Comparison of ENCODE assay signal across 8 mouse cellular contexts in the genomic region with DNA sequence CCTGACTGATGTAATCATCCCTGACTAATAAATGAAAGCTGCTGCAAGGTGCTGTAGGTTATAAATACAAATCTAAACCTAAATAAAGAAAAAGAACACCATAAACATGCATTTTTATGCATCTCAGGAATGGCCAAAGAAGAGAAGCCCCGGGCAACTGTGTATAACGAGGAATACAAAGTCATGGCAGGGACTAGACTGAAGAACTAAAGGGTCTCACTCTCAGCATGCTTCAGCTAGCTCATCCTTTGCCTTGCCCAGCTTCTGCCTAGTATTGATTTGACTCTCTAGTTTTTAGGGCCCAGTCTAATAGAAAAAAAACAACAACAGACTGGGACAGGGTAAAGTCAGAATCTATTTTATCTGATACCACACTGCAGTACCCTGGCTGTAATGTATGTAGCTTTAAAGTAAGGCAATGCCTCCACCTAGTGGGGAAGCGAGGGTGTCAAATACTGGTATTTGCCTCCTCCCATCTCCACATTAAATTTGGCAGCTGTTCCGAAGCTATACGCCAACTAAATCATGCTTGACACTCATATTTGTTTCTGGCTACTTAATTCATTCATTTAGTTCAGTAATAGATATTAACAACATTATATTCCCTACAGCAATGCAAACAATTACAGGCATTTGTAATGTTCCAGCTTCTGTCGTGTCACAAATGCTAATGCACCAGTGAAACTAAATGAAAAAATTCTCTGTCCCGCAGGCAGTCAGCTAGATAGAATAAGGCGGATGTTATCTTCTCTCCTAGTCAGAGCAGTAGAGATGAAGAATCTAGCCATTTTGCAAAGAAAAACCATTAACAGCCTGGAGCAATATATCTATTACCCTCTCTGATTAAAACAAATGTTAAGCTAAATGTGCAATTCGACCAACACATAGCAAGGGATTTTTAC. TPM values are rescaled to one million over a fixed set of nuclear protein-coding genes. Genes with fewer than 3 reads are reported as not detected.
DNase-seq lines count a peak whose midpoint lies in the region; ATAC-seq and TF ChIP-seq lines count a peak whose summit lies in the region.

No protein-coding gene starts in this region.

- no peak overlapping the region for H3K4me3 ChIP-seq in G1E (ENCODE audit: low read depth, low read length)
- peak overlapping the region; percentile 12; the same call in 1 of the 2 replicates for H3K4me3 ChIP-seq in hindbrain, embryonic 15.5 days
- no peak overlapping the region for H3K4me3 ChIP-seq in midbrain, embryonic 13.5 days (replicated peaks)

- no peaks in the 10 kb centered on the region for H3K9me3 ChIP-seq in G1E (replicated peaks)
- H3K9me3 ChIP-seq in hindbrain, embryonic 15.5 days, result no peaks in the 10 kb centered on the region
- no peaks in the 10 kb centered on the region for H3K9me3 ChIP-seq in midbrain, embryonic 13.5 days

- TF ChIP-seq CTCF in G1E (IDR thresholded peaks at IDR 0.05; ENCODE audit: low read depth, low read length), result no peak

- peak overlapping the region; percentile 42 for H3K4me2 ChIP-seq in hindbrain, embryonic 15.5 days
- H3K4me2 ChIP-seq in midbrain, embryonic 13.5 days (replicated peaks), result no peak overlapping the region

- DNase-seq in adrenal gland, postnatal 14 days, result peak; percentile 47
- DNase-seq in adrenal gland, postnatal 25 days, result no peak
- peak; percentile 5 for DNase-seq in G1E (ENCODE audit: low spot score)
- DNase-seq in embryo, embryonic 11 days, result peak; percentile 73
- peak; percentile 59 to 70 for DNase-seq in left cerebral cortex, adult 18-20 months (ENCODE audit: low spot score in 2 of 2)
- no peak for DNase-seq in testis, postnatal 14 days (ENCODE audit: low spot score)

- H3K27ac ChIP-seq in hindbrain, embryonic 15.5 days (replicated peaks), result no peak overlapping the region
- no peak overlapping the region for H3K27ac ChIP-seq in midbrain, embryonic 13.5 days

- ATAC-seq in G1E (ENCODE audit: extremely low read depth, insufficient number of reproducible peaks, low FRiP score, poor library complexity, severe bottlenecking), result peak; percentile 69
- ATAC-seq in hindbrain, embryonic 15.5 days (ENCODE audit: low FRiP score, low read depth), result peak; percentile 91
- peak; percentile 91 for ATAC-seq in midbrain, embryonic 13.5 days

- no peaks in the 10 kb centered on the region for H3K36me3 ChIP-seq in G1E (replicated peaks)
- no peaks in the 10 kb centered on the region for H3K36me3 ChIP-seq in hindbrain, embryonic 15.5 days
- no peaks in the 10 kb centered on the region for H3K36me3 ChIP-seq in midbrain, embryonic 13.5 days

- peaks cover 2% of the 10 kb centered on the region; the same call in 1 of the 2 replicates for H3K4me1 ChIP-seq in G1E (ENCODE audit: insufficient read depth, low read depth, low read length)
- peaks cover 11% of the 10 kb centered on the region for H3K4me1 ChIP-seq in hindbrain, embryonic 15.5 days (replicated peaks)
- H3K4me1 ChIP-seq in midbrain, embryonic 13.5 days (replicated peaks), result peaks cover 8% of the 10 kb centered on the region

- no peak overlapping the region for H3K9ac ChIP-seq in hindbrain, embryonic 15.5 days
- no peak overlapping the region for H3K9ac ChIP-seq in midbrain, embryonic 13.5 days (replicated peaks)

- 37% methylated on average over 9 of the region's 9 CpGs for WGBS in hindbrain, embryonic 15.5 days
- WGBS in midbrain, embryonic 13.5 days, result 54% methylated on average over 9 of the region's 9 CpGs

- H3K27me3 ChIP-seq in G1E (ENCODE audit: insufficient read depth, low read length), result no peaks in the 10 kb centered on the region
- H3K27me3 ChIP-seq in hindbrain, embryonic 15.5 days, result no peaks in the 10 kb centered on the region
- no peaks in the 10 kb centered on the region for H3K27me3 ChIP-seq in midbrain, embryonic 13.5 days

RNA-seq across cellular contexts. Expression of a gene that starts 28.8 kb away (rescaled TPM):
- total RNA-seq in adrenal gland, postnatal 14 days (2021), result 40.6 and 40.7 TPM in 2 replicates
- 37.0 and 37.7 TPM in 2 replicates for total RNA-seq in adrenal gland, postnatal 25 days (2021)
- total RNA-seq in G1E (2014; fragmentation: Nextera tagmentation) (72.0 and 95.8 TPM in 2 replicates), G1E (2017) (27.5 and 30.5 TPM in 2 replicates)
- polyA plus RNA-seq in G1E (2012), result 4.9 and 6.2 TPM in 2 replicates
- 32.3 and 32.8 TPM in 2 replicates for polyA plus RNA-seq in hindbrain, embryonic 15.5 days (2015; fragmentation: Nextera tagmentation; extraction: Ambion mirVana)
- total RNA-seq in left cerebral cortex, adult 18-20 months (2021), result 10 to 100 TPM; 41.3 to 43.4 TPM
- 30.3 and 31.0 TPM in 2 replicates for polyA plus RNA-seq in midbrain, embryonic 13.5 days (2015; fragmentation: Nextera tagmentation; extraction: Ambion mirVana)

RNA-seq across cellular contexts. Expression of a gene that starts 39.8 kb away (rescaled TPM):
- 134 and 144 TPM in 2 replicates for total RNA-seq in adrenal gland, postnatal 14 days (2021)
- 120 and 127 TPM in 2 replicates for total RNA-seq in adrenal gland, postnatal 25 days (2021)
- 73.7 and 89.0 TPM in 2 replicates for total RNA-seq in G1E (2014; fragmentation: Nextera tagmentation)
- total RNA-seq in G1E (2017), result 55.0 and 61.8 TPM in 2 replicates
- 4.0 and 8.6 TPM in 2 replicates for polyA plus RNA-seq in G1E (2012)
- polyA plus RNA-seq in hindbrain, embryonic 15.5 days (2015; fragmentation: Nextera tagmentation; extraction: Ambion mirVana), result 125 and 126 TPM in 2 replicates
- 100 to 1,000 TPM; 147 to 149 TPM for total RNA-seq in left cerebral cortex, adult 18-20 months (2021)
- 122 and 143 TPM in 2 replicates for polyA plus RNA-seq in midbrain, embryonic 13.5 days (2015; fragmentation: Nextera tagmentation; extraction: Ambion mirVana)

Comparison
In these comparisons a context has a peak if more than half of its experiments do, and no peak if none do; other contexts are left out.
1. DNase-seq: peak in adrenal gland, postnatal 14 days (single experiment), G1E (single experiment), embryo, embryonic 11 days (single experiment) and left cerebral cortex, adult 18-20 months (2 of 2); none in adrenal gland, postnatal 25 days (single experiment) and testis, postnatal 14 days (single experiment).
2. Peak in every context shown above with its lines, with median percentiles within 50 percentile points of each other: ATAC-seq.